8 mouse cellular contexts compared by ENCODE assay signal in the genomic region with DNA sequence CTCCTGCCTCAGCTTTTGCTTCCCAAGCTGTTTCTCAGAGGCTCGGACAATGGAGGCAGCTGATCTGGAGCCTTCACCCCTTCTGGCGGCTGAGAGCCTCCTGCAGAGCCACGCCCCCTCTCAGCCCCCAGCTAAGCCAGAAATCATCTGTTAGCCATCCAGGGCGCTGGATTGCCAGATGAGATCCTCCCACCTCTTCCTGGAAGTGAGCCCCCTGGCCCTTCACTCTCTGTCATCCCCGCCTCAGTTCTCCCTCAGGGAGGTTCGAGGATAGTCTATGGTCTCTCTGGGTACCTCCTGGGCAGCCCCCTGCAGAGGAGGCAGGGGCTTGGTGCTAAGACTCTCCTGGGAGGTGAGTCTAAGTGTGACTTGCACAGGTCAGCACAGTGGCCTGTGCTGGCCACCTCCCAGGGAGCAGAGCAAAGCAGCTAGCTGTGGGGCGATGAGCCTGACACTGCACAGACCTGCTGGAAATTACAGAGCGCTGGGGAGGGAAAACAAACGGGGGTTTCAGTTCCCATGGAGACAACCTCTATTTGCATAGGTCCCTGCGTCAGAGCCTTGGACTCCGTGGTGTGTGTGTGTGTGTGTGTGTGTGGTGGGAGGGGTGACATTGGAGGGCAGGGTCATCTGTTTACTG. TPM values are rescaled to one million over a fixed set of nuclear protein-coding genes. Genes with fewer than 3 reads are reported as not detected.
DNase-seq lines count a peak whose midpoint lies in the region; ATAC-seq and TF ChIP-seq lines count a peak whose summit lies in the region.

No protein-coding gene starts in this region.

- H3K4me3 ChIP-seq in kidney, postnatal 0 days (replicated peaks; ENCODE audit: low read depth, low read length) = no peak overlapping the region
- H3K4me3 ChIP-seq in embryonic facial prominence, embryonic 10.5 days = peak overlapping the region; percentile 48
- peak overlapping the region; percentile 38 for H3K4me3 ChIP-seq in heart, embryonic 13.5 days
- H3K4me3 ChIP-seq in limb, embryonic 15.5 days = no peak overlapping the region
- H3K4me3 ChIP-seq in neural tube, embryonic 14.5 days (ENCODE audit: low read depth, low read length) = no peak overlapping the region

- peaks cover 2% of the 10 kb centered on the region for H3K4me1 ChIP-seq in kidney, postnatal 0 days (replicated peaks; ENCODE audit: insufficient read depth, low read length)
- peaks cover 84% of the 10 kb centered on the region for H3K4me1 ChIP-seq in embryonic facial prominence, embryonic 10.5 days
- peaks cover 63% of the 10 kb centered on the region for H3K4me1 ChIP-seq in heart, embryonic 13.5 days
- peaks cover 72% of the 10 kb centered on the region for H3K4me1 ChIP-seq in limb, embryonic 15.5 days
- peaks cover 12% of the 10 kb centered on the region for H3K4me1 ChIP-seq in neural tube, embryonic 14.5 days (ENCODE audit: control insufficient read depth, insufficient read depth, low read length)

- peak overlapping the region; percentile 29 for H3K4me2 ChIP-seq in kidney, postnatal 0 days (ENCODE audit: low read length)
- peak overlapping the region; percentile 70 for H3K4me2 ChIP-seq in heart, embryonic 13.5 days
- peak overlapping the region; percentile 33 for H3K4me2 ChIP-seq in limb, embryonic 15.5 days
- peak overlapping the region; percentile 29 for H3K4me2 ChIP-seq in neural tube, embryonic 14.5 days (ENCODE audit: low read depth, low read length)

- H3K27ac ChIP-seq in kidney, postnatal 0 days = peak overlapping the region; percentile 28; the same call in 1 of the 2 replicates
- peak overlapping the region; percentile 89 for H3K27ac ChIP-seq in embryonic facial prominence, embryonic 10.5 days (replicated peaks)
- H3K27ac ChIP-seq in heart, embryonic 13.5 days (replicated peaks) = peak overlapping the region; percentile 86
- peak overlapping the region; percentile 78 for H3K27ac ChIP-seq in limb, embryonic 15.5 days
- no peak overlapping the region; the same call in 1 of the 2 replicates for H3K27ac ChIP-seq in neural tube, embryonic 14.5 days (ENCODE audit: low read depth, low read length)

- H3K36me3 ChIP-seq in kidney, postnatal 0 days (ENCODE audit: insufficient read depth, low read length) = no peaks in the 10 kb centered on the region
- no peaks in the 10 kb centered on the region for H3K36me3 ChIP-seq in embryonic facial prominence, embryonic 10.5 days (replicated peaks)
- H3K36me3 ChIP-seq in heart, embryonic 13.5 days = no peaks in the 10 kb centered on the region
- H3K36me3 ChIP-seq in limb, embryonic 15.5 days = no peaks in the 10 kb centered on the region
- no peaks in the 10 kb centered on the region for H3K36me3 ChIP-seq in neural tube, embryonic 14.5 days (ENCODE audit: control insufficient read depth, insufficient read depth, low read length)

- no peaks in the 10 kb centered on the region for H3K9me3 ChIP-seq in kidney, postnatal 0 days (replicated peaks; ENCODE audit: low read length)
- H3K9me3 ChIP-seq in embryonic facial prominence, embryonic 10.5 days = no peaks in the 10 kb centered on the region
- H3K9me3 ChIP-seq in heart, embryonic 13.5 days = no peaks in the 10 kb centered on the region
- no peaks in the 10 kb centered on the region for H3K9me3 ChIP-seq in limb, embryonic 15.5 days
- H3K9me3 ChIP-seq in neural tube, embryonic 14.5 days (ENCODE audit: control insufficient read depth, low read length) = no peaks in the 10 kb centered on the region

- peak; percentile 65 for ATAC-seq in kidney, postnatal 0 days (replicated peaks; ENCODE audit: low FRiP score, low read depth)
- peak; percentile 14; the same call in 1 of the 2 replicates for ATAC-seq in heart, embryonic 13.5 days (ENCODE audit: extremely low read depth, insufficient number of reproducible peaks, low FRiP score, low TSS enrichment)
- peak; percentile 41 for ATAC-seq in limb, embryonic 15.5 days (ENCODE audit: insufficient number of reproducible peaks, low FRiP score, low TSS enrichment, low read depth)
- ATAC-seq in neural tube, embryonic 14.5 days (ENCODE audit: low read depth) = peak; percentile 70

- H3K27me3 ChIP-seq in kidney, postnatal 0 days (ENCODE audit: insufficient read depth, low read length) = no peaks in the 10 kb centered on the region
- H3K27me3 ChIP-seq in embryonic facial prominence, embryonic 10.5 days (replicated peaks; ENCODE audit: low read depth, poor library complexity, severe bottlenecking) = 0 out of 2 replicates have a peak, but pooled peaks cover 5% of the 10 kb centered on the region
- no peaks in the 10 kb centered on the region for H3K27me3 ChIP-seq in heart, embryonic 13.5 days (replicated peaks)
- no peaks in the 10 kb centered on the region for H3K27me3 ChIP-seq in limb, embryonic 15.5 days
- no peaks in the 10 kb centered on the region for H3K27me3 ChIP-seq in neural tube, embryonic 14.5 days (ENCODE audit: control insufficient read depth, insufficient read depth, low read length)

- DNase-seq in kidney, postnatal 0 days (ENCODE audit: low spot score) = peak; percentile 87
- DNase-seq in kidney, adult 11 months = no peak
- peak; percentile 89 for DNase-seq in embryonic facial prominence, embryonic 10.5 days (ENCODE audit: low spot score)
- DNase-seq in frontal cortex, adult 2 months (ENCODE audit: extremely low spot score in 1 of 2, low spot score in 1 of 2) = no peak
- DNase-seq in right cerebral cortex, postnatal 36 days (ENCODE audit: low spot score in 2 of 2) = no peak

- WGBS in kidney, postnatal 0 days = 3% methylated on average over 11 of the region's 11 CpGs
- 2% methylated on average over 11 of the region's 11 CpGs for WGBS in embryonic facial prominence, embryonic 10.5 days
- WGBS in heart, embryonic 13.5 days = 3% methylated on average over 11 of the region's 11 CpGs
- WGBS in limb, embryonic 15.5 days = 6% methylated on average over 11 of the region's 11 CpGs
- WGBS in neural tube, embryonic 14.5 days = 2% methylated on average over 11 of the region's 11 CpGs

- H3K9ac ChIP-seq in kidney, postnatal 0 days (ENCODE audit: low read depth, low read length) = peak overlapping the region; percentile 32; the same call in 1 of the 2 replicates
- peak overlapping the region; percentile 73 for H3K9ac ChIP-seq in heart, embryonic 13.5 days
- H3K9ac ChIP-seq in limb, embryonic 15.5 days = no peak overlapping the region
- H3K9ac ChIP-seq in neural tube, embryonic 14.5 days (replicated peaks; ENCODE audit: low read depth, low read length) = no peak overlapping the region; the same call in 1 of the 2 replicates

- TF ChIP-seq CTCF in kidney, postnatal 0 days (IDR thresholded peaks at IDR 0.05; ENCODE audit: low read depth) = no peak

RNA-seq across cellular contexts. Expression of gene Ccr7, which starts 22.7 kb away (rescaled TPM):
- polyA plus RNA-seq in kidney, postnatal 0 days (2015; fragmentation: Nextera tagmentation; extraction: Ambion mirVana) = 0.08 and 0.19 TPM in 2 replicates
- polyA plus RNA-seq in embryonic facial prominence, embryonic 10.5 days (2016; fragmentation: Nextera tagmentation; extraction: Ambion mirVana) = 0.50 and 0.78 TPM in 2 replicates
- polyA plus RNA-seq in heart, embryonic 13.5 days (2015; fragmentation: Nextera tagmentation; extraction: Ambion mirVana) = 0.14 and 0.23 TPM in 2 replicates
- polyA plus RNA-seq in limb, embryonic 15.5 days (2015; fragmentation: Nextera tagmentation; extraction: Ambion mirVana) = 0.38 and 0.48 TPM in 2 replicates
- polyA plus RNA-seq in neural tube, embryonic 14.5 days (2014; fragmentation: Nextera tagmentation; extraction: Ambion mirVana) = not detected in 2 replicates
- polyA plus RNA-seq in frontal cortex, adult 2 months (2012; rRNA removed) = 0.14 and 0.19 TPM in 2 replicates

RNA-seq across cellular contexts. Expression of gene Tns4, which starts 43.1 kb away (rescaled TPM):
- polyA plus RNA-seq in kidney, postnatal 0 days (2015; fragmentation: Nextera tagmentation; extraction: Ambion mirVana) = 0.13 and 0.16 TPM in 2 replicates
- 0.96 and 1.0 TPM in 2 replicates for polyA plus RNA-seq in embryonic facial prominence, embryonic 10.5 days (2016; fragmentation: Nextera tagmentation; extraction: Ambion mirVana)
- 0.15 and 0.21 TPM in 2 replicates for polyA plus RNA-seq in heart, embryonic 13.5 days (2015; fragmentation: Nextera tagmentation; extraction: Ambion mirVana)
- polyA plus RNA-seq in limb, embryonic 15.5 days (2015; fragmentation: Nextera tagmentation; extraction: Ambion mirVana) = 1.9 and 2.1 TPM in 2 replicates
- polyA plus RNA-seq in neural tube, embryonic 14.5 days (2014; fragmentation: Nextera tagmentation; extraction: Ambion mirVana) = 0.28 TPM in 1 of 2 replicates, not detected in the other
- 0.19 and 0.34 TPM in 2 replicates for polyA plus RNA-seq in frontal cortex, adult 2 months (2012; rRNA removed)

Comparison
In these comparisons a context has a peak if more than half of its experiments do, and no peak if none do; other contexts are left out.
1. DNase-seq: peak in kidney, postnatal 0 days (single experiment) and embryonic facial prominence, embryonic 10.5 days (single experiment); none in kidney, adult 11 months (single experiment), frontal cortex, adult 2 months (0 of 2) and right cerebral cortex, postnatal 36 days (0 of 2).
2. ATAC-seq: peak in every context shown above with its lines; median percentile 70 in neural tube, embryonic 14.5 days; 65 in kidney, postnatal 0 days; 41 in limb, embryonic 15.5 days; 14 in heart, embryonic 13.5 days.
3. H3K4me3 ChIP-seq: peak in embryonic facial prominence, embryonic 10.5 days (single experiment) and heart, embryonic 13.5 days (single experiment); none in kidney, postnatal 0 days (single experiment), limb, embryonic 15.5 days (single experiment) and neural tube, embryonic 14.5 days (single experiment).
4. H3K9ac ChIP-seq: peak in kidney, postnatal 0 days (single experiment) and heart, embryonic 13.5 days (single experiment); none in limb, embryonic 15.5 days (single experiment) and neural tube, embryonic 14.5 days (single experiment).
5. Peak in every context shown above with its lines, with median percentiles within 50 percentile points of each other: H3K4me2 ChIP-seq.